Comparison of ENCODE assay signal across 7 mouse cellular contexts in genomic region chr14:51358111-51358982, GRCm38 (mm10). TPM values are rescaled to one million over a fixed set of nuclear protein-coding genes. Genes with fewer than 3 reads are reported as not detected.
DNase-seq lines count a peak whose midpoint lies in the region; ATAC-seq and TF ChIP-seq lines count a peak whose summit lies in the region.

No protein-coding gene starts in this region.

- no peaks in the 10 kb centered on the region for H3K4me1 ChIP-seq in embryonic facial prominence, embryonic 15.5 days
- no peaks in the 10 kb centered on the region for H3K4me1 ChIP-seq in hindbrain, embryonic 16.5 days (ENCODE audit: control insufficient read depth, insufficient read depth, low read depth, low read length)
- no peaks in the 10 kb centered on the region for H3K4me1 ChIP-seq in limb, embryonic 12.5 days (replicated peaks)
- H3K4me1 ChIP-seq in olfactory bulb, adult 2 months (ENCODE audit: control insufficient read depth, insufficient read depth, low read length) = peaks cover 2% of the 10 kb centered on the region; the same call in 1 of the 2 replicates

- peak overlapping the region; percentile 84 for H3K4me2 ChIP-seq in embryonic facial prominence, embryonic 15.5 days (replicated peaks)
- peak overlapping the region; percentile 91 for H3K4me2 ChIP-seq in hindbrain, embryonic 16.5 days (ENCODE audit: low read length)
- H3K4me2 ChIP-seq in limb, embryonic 12.5 days = peak overlapping the region; percentile 87

- peak overlapping the region; percentile 49 for H3K4me3 ChIP-seq in embryonic facial prominence, embryonic 15.5 days (replicated peaks)
- H3K4me3 ChIP-seq in hindbrain, embryonic 16.5 days (ENCODE audit: low read length) = peak overlapping the region; percentile 59
- peak overlapping the region; percentile 54 for H3K4me3 ChIP-seq in limb, embryonic 12.5 days (replicated peaks)
- peak overlapping the region; percentile 62 for H3K4me3 ChIP-seq in olfactory bulb, adult 2 months (ENCODE audit: insufficient read depth, low read depth, low read length)

- no peak for TF ChIP-seq CTCF in olfactory bulb, adult 2 months (IDR thresholded peaks at IDR 0.05; ENCODE audit: insufficient read depth, low read depth, low read length)

- no peaks in the 10 kb centered on the region for H3K36me3 ChIP-seq in embryonic facial prominence, embryonic 15.5 days
- H3K36me3 ChIP-seq in hindbrain, embryonic 16.5 days (ENCODE audit: control insufficient read depth, insufficient read depth, low read length) = no peaks in the 10 kb centered on the region
- no peaks in the 10 kb centered on the region for H3K36me3 ChIP-seq in limb, embryonic 12.5 days

- H3K27me3 ChIP-seq in embryonic facial prominence, embryonic 15.5 days = peaks cover 6% of the 10 kb centered on the region
- H3K27me3 ChIP-seq in hindbrain, embryonic 16.5 days (replicated peaks; ENCODE audit: control insufficient read depth, insufficient read depth, low read length) = no peaks in the 10 kb centered on the region
- peaks cover 19% of the 10 kb centered on the region for H3K27me3 ChIP-seq in limb, embryonic 12.5 days

- H3K27ac ChIP-seq in embryonic facial prominence, embryonic 15.5 days (replicated peaks) = no peak overlapping the region
- H3K27ac ChIP-seq in hindbrain, embryonic 16.5 days (ENCODE audit: low read depth, low read length) = peak overlapping the region; percentile 34; the same call in 1 of the 2 replicates
- H3K27ac ChIP-seq in limb, embryonic 12.5 days = no peak overlapping the region
- no peak overlapping the region for H3K27ac ChIP-seq in olfactory bulb, adult 2 months (ENCODE audit: insufficient read depth, low read depth, low read length)

- peak; percentile 19; the same call in 1 of the 2 replicates for ATAC-seq in embryonic facial prominence, embryonic 15.5 days (ENCODE audit: insufficient number of reproducible peaks, low FRiP score, low TSS enrichment, low read depth)
- peak; percentile 96 for ATAC-seq in hindbrain, embryonic 16.5 days
- 0 out of 2 replicates have a peak, but pooled peaks have one; percentile 56 for ATAC-seq in limb, embryonic 12.5 days (ENCODE audit: insufficient number of reproducible peaks, insufficient read depth, low FRiP score, low TSS enrichment, low read depth)

- peak overlapping the region; percentile 16; the same call in 1 of the 2 replicates for H3K9ac ChIP-seq in embryonic facial prominence, embryonic 15.5 days
- H3K9ac ChIP-seq in hindbrain, embryonic 16.5 days (ENCODE audit: low read depth, low read length) = peak overlapping the region; percentile 78
- peak overlapping the region; percentile 71 for H3K9ac ChIP-seq in limb, embryonic 12.5 days (replicated peaks)

- 5% methylated on average over 75 of the region's 75 CpGs for WGBS in embryonic facial prominence, embryonic 15.5 days
- 5% methylated on average over 41 of the region's 75 CpGs for WGBS in hindbrain, embryonic 16.5 days
- 5% methylated on average over 70 of the region's 75 CpGs for WGBS in limb, embryonic 12.5 days
- WGBS in olfactory bulb, adult 2 months = 3% methylated on average over 74 of the region's 75 CpGs

- DNase-seq in retina, postnatal 1 day = peak; percentile 67
- DNase-seq in retina, embryonic 14.5 days (ENCODE audit: low spot score) = no peak
- DNase-seq in urinary bladder, postnatal 10 days (ENCODE audit: low spot score) = no peak

- no peaks in the 10 kb centered on the region for H3K9me3 ChIP-seq in embryonic facial prominence, embryonic 15.5 days (replicated peaks)
- H3K9me3 ChIP-seq in hindbrain, embryonic 16.5 days (ENCODE audit: control insufficient read depth, low read length) = no peaks in the 10 kb centered on the region
- no peaks in the 10 kb centered on the region for H3K9me3 ChIP-seq in limb, embryonic 12.5 days

- TF ChIP-seq POLR2A in olfactory bulb, adult 2 months (IDR thresholded peaks at IDR 0.05; ENCODE audit: insufficient read depth, low read depth, low read length) = no peak

RNA-seq across cellular contexts. Expression of gene Gm7247, which starts 3.2 kb away (rescaled TPM):
- not detected in 2 replicates for polyA plus RNA-seq in embryonic facial prominence, embryonic 15.5 days (2015; fragmentation: Nextera tagmentation; extraction: Ambion mirVana)
- not detected in 2 replicates for polyA plus RNA-seq in hindbrain, embryonic 16.5 days (2015; fragmentation: Nextera tagmentation; extraction: Ambion mirVana)
- polyA plus RNA-seq in limb, embryonic 12.5 days (2016; fragmentation: Nextera tagmentation; extraction: Ambion mirVana) = not detected in 2 replicates
- not detected in 2 replicates for polyA plus RNA-seq in olfactory bulb, adult 2 months (2012; ENCODE audit: insufficient read depth, insufficient read length, low replicate concordance, missing spikeins)

RNA-seq across cellular contexts. Expression of gene Vmn2r88, which starts 52.3 kb away (rescaled TPM):
- not detected in 2 replicates for polyA plus RNA-seq in embryonic facial prominence, embryonic 15.5 days (2015; fragmentation: Nextera tagmentation; extraction: Ambion mirVana)
- polyA plus RNA-seq in hindbrain, embryonic 16.5 days (2015; fragmentation: Nextera tagmentation; extraction: Ambion mirVana) = not detected in 2 replicates
- not detected in 2 replicates for polyA plus RNA-seq in limb, embryonic 12.5 days (2016; fragmentation: Nextera tagmentation; extraction: Ambion mirVana)
- not detected in 2 replicates for polyA plus RNA-seq in olfactory bulb, adult 2 months (2012; ENCODE audit: insufficient read depth, insufficient read length, low replicate concordance, missing spikeins)

Comparison
In these comparisons a context has a peak if more than half of its experiments do, and no peak if none do; other contexts are left out.
1. ATAC-seq: peak in every context shown above with its lines; median percentile 96 in hindbrain, embryonic 16.5 days; 56 in limb, embryonic 12.5 days; 19 in embryonic facial prominence, embryonic 15.5 days.
2. H3K9ac ChIP-seq: peak in every context shown above with its lines; median percentile 78 in hindbrain, embryonic 16.5 days; 71 in limb, embryonic 12.5 days; 16 in embryonic facial prominence, embryonic 15.5 days.